Mouse (Mus musculus) bone marrow, adult 2 months (tissue): ENCODE measurements around the gene Tbxa2r.

ENCODE experiments used
- CTCF ChIP-seq: fragments of 200-500 bp; IDR thresholded peaks from 2 replicates; pipeline ENCODE4 v1.5.1; 2011; ENCODE audit warnings: low read length, control low read depth; ENCODE audit not compliant: control insufficient read depth, insufficient read depth
- POLR2A ChIP-seq: fragments of 200-500 bp; IDR thresholded peaks from 2 replicates; pipeline ENCODE4 v1.6.1; 2011; ENCODE audit warnings: low read depth, mild to moderate bottlenecking, control low read depth, low read length, borderline replicate concordance; ENCODE audit not compliant: control insufficient read depth

DNA sequence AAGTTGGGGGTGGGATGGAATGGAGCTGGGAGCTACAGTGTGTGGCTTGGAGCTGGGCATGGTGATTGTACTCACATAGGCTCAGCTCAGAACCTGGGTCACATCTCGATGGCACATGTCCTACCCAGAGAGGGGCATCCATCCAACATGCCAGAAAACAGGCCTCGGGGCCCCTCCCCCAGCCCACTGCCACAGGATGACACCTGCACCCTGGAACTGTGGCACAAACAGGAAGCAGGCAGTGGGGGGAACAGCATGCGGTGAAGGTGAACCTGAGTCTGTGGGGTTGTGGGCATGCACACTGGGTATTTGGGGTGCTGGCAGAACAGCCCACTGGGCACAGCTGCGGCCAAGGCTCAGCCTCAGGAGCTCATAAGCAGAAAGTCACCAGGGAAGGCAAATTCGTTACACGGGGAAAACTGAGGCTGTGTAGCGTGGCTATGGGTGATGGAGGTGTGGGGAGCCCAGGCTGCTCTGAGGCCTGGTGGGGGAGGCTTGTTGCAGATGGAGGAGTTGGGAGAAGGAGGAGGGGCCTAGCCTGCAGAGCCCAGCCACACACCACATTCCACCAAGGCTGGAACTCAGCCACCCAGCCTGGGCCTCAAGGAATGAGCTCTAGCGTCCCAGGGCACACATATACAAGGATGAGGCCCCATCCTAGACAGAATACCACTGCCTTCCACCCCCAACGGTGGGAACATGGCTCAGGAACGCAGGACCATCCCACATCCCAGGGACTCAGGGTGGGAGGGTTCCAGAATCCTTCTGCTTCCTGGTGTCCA lies 854 bp downstream of the Tbxa2r start:
- TF ChIP-seq CTCF: no peak
- TF ChIP-seq POLR2A: 0 out of 2 replicates have a peak, but pooled peaks have one; percentile 19
